Mouse (Mus musculus): ENCODE measurements around the gene Btbd35f15. TPM values are rescaled to one million over a fixed set of nuclear protein-coding genes. Genes with fewer than 3 reads are reported as not detected.

Gene Btbd35f15
- not detected for polyA plus RNA-seq (2012; fragmentation: generic; extraction: Trizol)

GRCm38 (mm10) chrX:33577214-33577613 lies at the start of gene Btbd35f15:
TSS of gene Btbd35f15 (minus strand) at chrX:33577314.

Other genes starting within 250 kb of the Btbd35f15 start
- gene Btbd35f13, start 79.9 kb upstream of the Btbd35f15 start, polyA plus RNA-seq (2012; fragmentation: generic; extraction: Trizol): not detected
- not detected for gene Btbd35f14, start 125.0 kb upstream of the Btbd35f15 start, polyA plus RNA-seq (2012; fragmentation: generic; extraction: Trizol)